Mouse (Mus musculus): ENCODE results near the gene Erlin1. TPM values are rescaled to one million over a fixed set of nuclear protein-coding genes. Genes with fewer than 3 reads are reported as not detected.

The Erlin1 gene
- polyA plus RNA-seq, 1 experiment from 2014 or later = 21.9 TPM

DNA sequence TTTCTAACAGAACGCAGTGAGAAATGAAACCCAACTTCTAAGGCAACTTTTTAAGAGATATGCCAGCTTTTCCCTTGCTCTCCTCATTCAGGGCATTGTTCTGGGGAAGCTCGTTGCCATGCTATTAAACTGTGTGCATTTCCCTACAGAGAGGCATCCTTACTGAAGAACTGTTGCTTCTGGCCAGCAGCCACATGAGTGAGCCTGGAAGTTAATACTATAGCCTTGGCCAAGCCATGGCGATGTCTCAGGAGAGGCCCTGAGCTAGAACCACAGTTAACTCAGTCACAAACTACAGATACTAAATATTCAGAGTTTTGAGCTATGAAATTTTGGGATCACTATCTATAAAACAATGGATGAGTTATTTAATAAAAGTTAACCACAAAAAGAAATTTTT lies 33.4 kb upstream of the Erlin1 start:
- Histone ChIP-seq H3K9me3 (ENCODE audit: control insufficient read depth, low read length) (no peaks in the 10 kb centered on the region), H3K4me1 (replicated peaks; ENCODE audit: control insufficient read depth, insufficient read depth, low read length) (peaks cover 10% of the 10 kb centered on the region), H3K27me3 (replicated peaks; ENCODE audit: control insufficient read depth, insufficient read depth, low read length) (no peaks in the 10 kb centered on the region), H3K4me3 (ENCODE audit: low read depth, low read length) (no peak overlapping the region), H3K36me3 (ENCODE audit: control insufficient read depth, insufficient read depth, low read length) (peaks cover 20% of the 10 kb centered on the region), H3K4me2 (ENCODE audit: low read length) (no peak overlapping the region), H3K27ac (ENCODE audit: low read depth) (no peak overlapping the region), H3K9ac (ENCODE audit: low read length) (no peak overlapping the region)
- ATAC-seq (replicated peaks; ENCODE audit: low FRiP score, low TSS enrichment, low read depth) = no peak
- DNase-seq (ENCODE audit: low spot score) = no peak
- WGBS = 86% methylated on average over 3 of the region's 3 CpGs

DNA sequence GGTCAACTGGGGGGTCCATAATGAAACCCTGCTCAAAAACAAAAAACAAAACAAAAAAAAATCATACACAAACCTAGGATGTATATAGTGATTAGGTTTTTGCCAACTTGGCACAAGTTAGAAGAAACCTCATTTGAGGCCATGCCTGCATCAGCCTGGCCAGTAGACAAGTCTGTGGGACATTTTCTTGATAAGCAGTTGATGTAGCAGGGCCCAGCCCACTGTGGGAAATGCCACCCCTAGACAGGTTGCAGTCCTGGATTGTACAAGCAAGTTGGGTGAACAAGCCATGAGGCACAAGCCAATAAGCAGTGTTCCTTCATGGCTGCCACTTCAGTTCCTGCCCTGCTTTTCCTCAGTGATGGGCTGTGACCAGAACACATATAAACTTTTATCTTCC lies 31.3 kb upstream of the Erlin1 start:
- Histone ChIP-seq H3K4me2 (ENCODE audit: low read length) (no peak overlapping the region), H3K36me3 (ENCODE audit: control insufficient read depth, insufficient read depth, low read length) (peaks cover 40% of the 10 kb centered on the region), H3K27ac (ENCODE audit: low read depth) (no peak overlapping the region), H3K4me3 (ENCODE audit: low read depth, low read length) (no peak overlapping the region), H3K4me1 (replicated peaks; ENCODE audit: control insufficient read depth, insufficient read depth, low read length) (peaks cover under 1% of the 10 kb centered on the region; the same call in 1 of the 2 replicates), H3K27me3 (replicated peaks; ENCODE audit: control insufficient read depth, insufficient read depth, low read length) (no peaks in the 10 kb centered on the region), H3K9ac (ENCODE audit: low read length) (no peak overlapping the region), H3K9me3 (ENCODE audit: control insufficient read depth, low read length) (no peaks in the 10 kb centered on the region)
- ATAC-seq (replicated peaks; ENCODE audit: low FRiP score, low TSS enrichment, low read depth) (no peak), DNase-seq (ENCODE audit: low spot score) (no peak)

DNA sequence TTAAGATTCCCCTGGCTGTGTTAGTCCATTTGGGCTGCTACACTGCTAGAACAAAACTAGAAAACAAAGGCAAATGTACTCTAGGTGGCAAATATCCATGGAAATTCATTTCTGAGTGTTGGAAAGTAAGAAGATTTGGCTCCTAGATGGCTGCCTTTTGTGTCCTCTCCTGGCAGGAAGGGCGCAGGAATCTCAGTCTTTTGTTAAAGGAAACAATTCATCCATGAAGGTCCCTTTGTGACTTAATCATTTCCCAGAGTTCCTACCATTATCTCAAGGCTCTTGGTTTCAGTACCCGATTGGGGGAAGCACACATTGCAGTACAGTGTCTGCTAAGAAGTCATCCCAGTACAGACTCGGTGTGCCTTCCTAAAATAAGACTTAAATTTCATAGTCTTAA lies 16.7 kb upstream of the Erlin1 start:
- H3K4me3 ChIP-seq (ENCODE audit: low read depth, low read length) = no peak overlapping the region
- no peaks in the 10 kb centered on the region for H3K27me3 ChIP-seq (replicated peaks; ENCODE audit: control insufficient read depth, insufficient read depth, low read length)
- ATAC-seq (replicated peaks; ENCODE audit: low FRiP score, low TSS enrichment, low read depth) (no peak), DNase-seq (ENCODE audit: low spot score) (no peak)
- H3K36me3 ChIP-seq (ENCODE audit: control insufficient read depth, insufficient read depth, low read length) = peaks cover 61% of the 10 kb centered on the region
- H3K27ac ChIP-seq (ENCODE audit: low read depth) = no peak overlapping the region
- no peaks in the 10 kb centered on the region for H3K4me1 ChIP-seq (replicated peaks; ENCODE audit: control insufficient read depth, insufficient read depth, low read length)
- 90% methylated on average over 3 of the region's 3 CpGs for WGBS
- no peak overlapping the region for H3K4me2 ChIP-seq (ENCODE audit: low read length)
- H3K9me3 ChIP-seq (ENCODE audit: control insufficient read depth, low read length) = no peaks in the 10 kb centered on the region
- H3K9ac ChIP-seq (ENCODE audit: low read length) = no peak overlapping the region

DNA sequence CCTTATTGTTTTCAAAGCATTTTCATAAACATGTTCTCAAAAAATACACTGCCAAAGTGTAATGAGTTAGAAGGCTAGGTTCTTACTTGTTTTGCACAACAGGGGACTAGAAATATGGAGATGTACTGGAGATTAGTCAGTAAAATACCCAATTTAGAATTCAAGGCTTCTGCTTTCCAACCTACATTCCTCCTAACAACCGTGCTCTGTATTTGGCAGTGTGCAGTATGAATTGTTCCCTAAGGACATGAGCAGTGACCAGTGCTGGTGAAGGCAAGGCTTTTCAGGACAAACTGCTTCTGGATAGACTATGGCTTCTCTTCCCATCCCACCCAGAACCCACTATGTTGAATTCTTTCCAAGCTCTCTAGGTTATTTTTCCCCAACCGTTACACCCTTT lies 11.3 kb upstream of the Erlin1 start:
- Histone ChIP-seq H3K27me3 (replicated peaks; ENCODE audit: control insufficient read depth, insufficient read depth, low read length) (no peaks in the 10 kb centered on the region), H3K4me1 (replicated peaks; ENCODE audit: control insufficient read depth, insufficient read depth, low read length) (no peaks in the 10 kb centered on the region), H3K4me2 (ENCODE audit: low read length) (no peak overlapping the region), H3K9me3 (ENCODE audit: control insufficient read depth, low read length) (no peaks in the 10 kb centered on the region), H3K27ac (ENCODE audit: low read depth) (no peak overlapping the region), H3K9ac (ENCODE audit: low read length) (no peak overlapping the region), H3K4me3 (ENCODE audit: low read depth, low read length) (no peak overlapping the region), H3K36me3 (ENCODE audit: control insufficient read depth, insufficient read depth, low read length) (peaks cover 71% of the 10 kb centered on the region)
- DNase-seq (ENCODE audit: low spot score) = no peak
- WGBS = 95% methylated on average over 2 of the region's 2 CpGs
- no peak for ATAC-seq (replicated peaks; ENCODE audit: low FRiP score, low TSS enrichment, low read depth)

DNA sequence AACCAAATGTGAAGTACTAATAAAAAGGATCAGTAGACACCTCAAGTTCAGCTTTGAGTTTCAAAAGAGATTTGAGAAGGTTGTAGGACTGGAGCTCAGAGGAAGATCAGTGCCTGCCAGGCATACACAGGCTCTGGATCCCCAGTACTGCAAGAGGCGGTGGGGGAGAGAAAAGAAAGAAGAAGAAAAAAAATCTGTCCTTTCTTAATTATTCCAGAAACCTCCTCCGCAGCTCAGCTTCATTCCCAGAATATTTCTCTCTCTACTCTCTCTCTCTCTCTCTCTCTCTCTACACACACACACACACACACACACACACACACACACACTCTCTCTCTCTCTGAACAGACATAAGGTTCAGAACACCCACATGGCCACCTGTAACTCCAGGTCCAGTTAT lies 10.4 kb upstream of the Erlin1 start:
- H3K9ac ChIP-seq (ENCODE audit: low read length) = no peak overlapping the region
- no peak overlapping the region for H3K4me3 ChIP-seq (ENCODE audit: low read depth, low read length)
- ATAC-seq (replicated peaks; ENCODE audit: low FRiP score, low TSS enrichment, low read depth) (no peak), DNase-seq (ENCODE audit: low spot score) (no peak)
- no peak overlapping the region for H3K4me2 ChIP-seq (ENCODE audit: low read length)
- H3K27ac ChIP-seq (ENCODE audit: low read depth) = no peak overlapping the region
- peaks cover 71% of the 10 kb centered on the region for H3K36me3 ChIP-seq (ENCODE audit: control insufficient read depth, insufficient read depth, low read length)
- no peaks in the 10 kb centered on the region for H3K4me1 ChIP-seq (replicated peaks; ENCODE audit: control insufficient read depth, insufficient read depth, low read length)
- no peaks in the 10 kb centered on the region for H3K9me3 ChIP-seq (ENCODE audit: control insufficient read depth, low read length)
- 86% methylated on average over 2 of the region's 2 CpGs for WGBS
- H3K27me3 ChIP-seq (replicated peaks; ENCODE audit: control insufficient read depth, insufficient read depth, low read length) = no peaks in the 10 kb centered on the region

DNA sequence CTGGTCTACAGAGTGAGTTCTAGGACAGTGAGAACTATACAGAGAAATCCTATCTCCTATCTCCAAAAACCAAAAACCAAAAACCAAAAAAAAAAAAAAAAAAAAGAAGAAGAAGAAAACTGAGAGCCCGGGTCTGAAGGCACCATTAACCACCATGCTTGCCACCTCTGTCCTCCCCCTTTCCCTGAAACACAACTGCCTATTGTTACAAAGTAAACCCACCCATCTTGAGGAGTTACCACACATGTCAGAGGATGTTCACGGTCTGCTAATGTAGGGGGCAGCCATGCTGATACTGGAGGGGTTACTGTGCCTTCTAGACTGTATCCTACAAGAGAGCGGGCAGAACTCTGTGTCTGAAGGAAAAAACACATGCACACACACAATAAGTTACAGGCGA lies 7.4 kb upstream of the Erlin1 start:
- no peak overlapping the region for H3K9ac ChIP-seq (ENCODE audit: low read length)
- H3K4me2 ChIP-seq (ENCODE audit: low read length) = no peak overlapping the region
- no peaks in the 10 kb centered on the region for H3K4me1 ChIP-seq (replicated peaks; ENCODE audit: control insufficient read depth, insufficient read depth, low read length)
- no peak for DNase-seq (ENCODE audit: low spot score)
- no peak for ATAC-seq (replicated peaks; ENCODE audit: low FRiP score, low TSS enrichment, low read depth)
- peaks cover 68% of the 10 kb centered on the region for H3K36me3 ChIP-seq (ENCODE audit: control insufficient read depth, insufficient read depth, low read length)
- 85% methylated on average over 4 of the region's 4 CpGs for WGBS
- no peaks in the 10 kb centered on the region for H3K27me3 ChIP-seq (replicated peaks; ENCODE audit: control insufficient read depth, insufficient read depth, low read length)
- no peaks in the 10 kb centered on the region for H3K9me3 ChIP-seq (ENCODE audit: control insufficient read depth, low read length)
- no peak overlapping the region for H3K27ac ChIP-seq (ENCODE audit: low read depth)
- H3K4me3 ChIP-seq (ENCODE audit: low read depth, low read length) = no peak overlapping the region

DNA sequence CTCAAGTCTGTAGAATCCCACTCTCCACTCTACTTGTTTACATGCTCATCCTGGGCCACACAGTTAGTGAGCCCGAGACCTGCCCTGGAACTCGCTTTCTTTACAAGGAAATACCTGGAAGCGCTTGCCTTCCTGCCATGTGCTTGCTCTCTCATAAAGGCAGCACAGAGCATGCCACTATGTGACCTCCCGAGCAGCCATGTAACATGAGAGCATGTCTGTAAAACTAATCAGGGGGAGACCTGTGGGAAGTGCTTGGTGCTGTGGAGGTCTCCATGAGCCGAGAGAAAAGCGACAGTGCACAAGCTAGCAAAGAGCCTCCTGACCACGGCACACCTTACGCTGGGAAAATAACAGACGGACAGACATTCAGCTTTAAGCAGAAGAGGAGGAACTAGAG lies 6.9 kb upstream of the Erlin1 start:
- DNase-seq (ENCODE audit: low spot score) (no peak), ATAC-seq (replicated peaks; ENCODE audit: low FRiP score, low TSS enrichment, low read depth) (no peak)
- Histone ChIP-seq H3K9ac (ENCODE audit: low read length) (no peak overlapping the region), H3K27ac (ENCODE audit: low read depth) (no peak overlapping the region), H3K27me3 (replicated peaks; ENCODE audit: control insufficient read depth, insufficient read depth, low read length) (no peaks in the 10 kb centered on the region), H3K4me3 (ENCODE audit: low read depth, low read length) (no peak overlapping the region), H3K4me2 (ENCODE audit: low read length) (no peak overlapping the region), H3K4me1 (replicated peaks; ENCODE audit: control insufficient read depth, insufficient read depth, low read length) (no peaks in the 10 kb centered on the region), H3K9me3 (ENCODE audit: control insufficient read depth, low read length) (no peaks in the 10 kb centered on the region), H3K36me3 (ENCODE audit: control insufficient read depth, insufficient read depth, low read length) (peaks cover 65% of the 10 kb centered on the region)
- WGBS = 78% methylated on average over 9 of the region's 9 CpGs

DNA sequence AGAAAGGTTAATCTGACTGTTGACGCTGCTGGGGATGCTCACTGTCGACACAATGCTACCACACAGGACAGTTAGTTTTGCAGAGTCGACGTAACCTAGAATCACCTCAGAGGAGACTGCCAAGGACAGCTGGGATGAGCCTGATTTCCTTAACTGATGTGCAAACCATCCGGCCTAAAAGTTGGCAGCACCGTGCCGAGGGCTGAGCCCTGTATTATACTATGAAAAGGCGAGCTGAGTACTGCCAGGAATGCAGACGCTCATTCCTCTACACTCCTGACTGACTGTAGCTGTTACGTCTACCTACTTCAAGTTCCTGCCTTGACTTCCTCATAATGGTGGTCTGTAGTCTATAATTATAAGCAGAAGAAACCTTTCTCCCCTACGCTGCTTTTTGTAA lies 5.4 kb upstream of the Erlin1 start:
- no peaks in the 10 kb centered on the region for H3K9me3 ChIP-seq (ENCODE audit: control insufficient read depth, low read length)
- H3K4me3 ChIP-seq (ENCODE audit: low read depth, low read length) = no peak overlapping the region
- H3K4me1 ChIP-seq (replicated peaks; ENCODE audit: control insufficient read depth, insufficient read depth, low read length) = no peaks in the 10 kb centered on the region; the same call in 1 of the 2 replicates
- DNase-seq (ENCODE audit: low spot score) = no peak
- WGBS = 82% methylated on average over 11 of the region's 11 CpGs
- H3K27ac ChIP-seq (ENCODE audit: low read depth) = no peak overlapping the region
- ATAC-seq (replicated peaks; ENCODE audit: low FRiP score, low TSS enrichment, low read depth) = no peak
- H3K36me3 ChIP-seq (ENCODE audit: control insufficient read depth, insufficient read depth, low read length) = peaks cover 57% of the 10 kb centered on the region
- no peaks in the 10 kb centered on the region for H3K27me3 ChIP-seq (replicated peaks; ENCODE audit: control insufficient read depth, insufficient read depth, low read length)
- no peak overlapping the region for H3K9ac ChIP-seq (ENCODE audit: low read length)
- H3K4me2 ChIP-seq (ENCODE audit: low read length) = no peak overlapping the region

DNA sequence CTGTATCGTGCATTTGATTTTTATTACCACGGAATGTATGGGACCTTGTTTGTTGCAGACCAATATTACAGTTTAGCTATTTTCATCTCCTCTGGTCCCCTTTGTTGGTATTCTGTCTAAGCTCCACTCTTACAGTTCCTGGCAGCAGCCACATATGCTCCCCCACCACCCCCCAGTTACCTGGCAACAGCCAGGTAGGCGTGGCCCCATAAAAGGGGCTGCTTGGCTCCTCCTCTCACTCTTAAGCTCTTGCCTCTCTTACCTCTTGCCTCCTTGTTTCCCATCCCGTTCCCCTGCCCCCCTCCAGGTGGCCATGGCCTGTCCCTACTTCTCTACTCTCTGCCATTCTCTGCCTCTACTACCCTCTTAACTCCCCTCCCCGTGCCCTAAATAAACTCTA lies 1.6 kb upstream of the Erlin1 start:
- ATAC-seq (replicated peaks; ENCODE audit: low FRiP score, low TSS enrichment, low read depth) = no peak
- no peak overlapping the region for H3K4me2 ChIP-seq (ENCODE audit: low read length)
- peaks cover 8% of the 10 kb centered on the region for H3K4me1 ChIP-seq (replicated peaks; ENCODE audit: control insufficient read depth, insufficient read depth, low read length)
- no peaks in the 10 kb centered on the region for H3K27me3 ChIP-seq (replicated peaks; ENCODE audit: control insufficient read depth, insufficient read depth, low read length)
- 49% methylated on average over 5 of the region's 5 CpGs for WGBS
- DNase-seq (ENCODE audit: low spot score) = no peak
- H3K27ac ChIP-seq (ENCODE audit: low read depth) = no peak overlapping the region
- H3K4me3 ChIP-seq (ENCODE audit: low read depth, low read length) = no peak overlapping the region
- H3K9me3 ChIP-seq (ENCODE audit: control insufficient read depth, low read length) = no peaks in the 10 kb centered on the region
- no peak overlapping the region for H3K9ac ChIP-seq (ENCODE audit: low read length)
- peaks cover 26% of the 10 kb centered on the region for H3K36me3 ChIP-seq (ENCODE audit: control insufficient read depth, insufficient read depth, low read length)

All from intestine, embryonic 14.5 days (tissue).